Mouse (Mus musculus): ENCODE measurements around the gene Fxyd6. TPM values are rescaled to one million over a fixed set of nuclear protein-coding genes. Genes with fewer than 3 reads are reported as not detected.

Gene Fxyd6
- polyA plus RNA-seq, 1 experiment from 2014 or later: 45.4 TPM

- H3K27ac ChIP-seq: no peak overlapping the region
- H3K9ac ChIP-seq: no peak overlapping the region
- no peaks in the 10 kb centered on the region for H3K36me3 ChIP-seq
- no peaks in the 10 kb centered on the region for H3K9me3 ChIP-seq
- H3K4me1 ChIP-seq: no peaks in the 10 kb centered on the region
- H3K27me3 ChIP-seq: no peaks in the 10 kb centered on the region
- no peak overlapping the region for H3K4me2 ChIP-seq
- ATAC-seq (ENCODE audit: borderline replicate concordance, extremely low read depth, low FRiP score, low TSS enrichment): no peak
- H3K4me3 ChIP-seq: no peak overlapping the region
- 71% methylated on average over 2 of the region's 2 CpGs for WGBS
These were observed 14.8 kb upstream of the Fxyd6 start for GRCm38 (mm10) chr9:45355192-45355591.

- H3K36me3 ChIP-seq: no peaks in the 10 kb centered on the region
- ATAC-seq (ENCODE audit: borderline replicate concordance, extremely low read depth, low FRiP score, low TSS enrichment): no peak
These were observed 11.6 kb upstream of the Fxyd6 start for GRCm38 (mm10) chr9:45358356-45358755.

GRCm38 (mm10) chr9:45362051-45362461, 7.9 kb upstream of the Fxyd6 start:
- Histone ChIP-seq H3K27ac (no peak overlapping the region), H3K9ac (no peak overlapping the region)
- 15% methylated on average over 2 of the region's 2 CpGs for WGBS

More at GRCm38 (mm10) chr9:45358356-45358755, 11.6 kb upstream of the Fxyd6 start:
- no peak overlapping the region for H3K27ac ChIP-seq
- H3K27me3 ChIP-seq: no peaks in the 10 kb centered on the region
- H3K9me3 ChIP-seq: no peaks in the 10 kb centered on the region
- no peak overlapping the region for H3K4me2 ChIP-seq
- H3K4me3 ChIP-seq: no peak overlapping the region
- 0 out of 2 replicates have a peak, but pooled peaks cover 7% of the 10 kb centered on the region for H3K4me1 ChIP-seq
- 38% methylated on average over 7 of the region's 7 CpGs for WGBS
- no peak overlapping the region for H3K9ac ChIP-seq

GRCm38 (mm10) chr9:45363639-45364214, 6.3 kb upstream of the Fxyd6 start:
- H3K9ac ChIP-seq: no peak overlapping the region
- no peaks in the 10 kb centered on the region for H3K36me3 ChIP-seq
- H3K9me3 ChIP-seq: no peaks in the 10 kb centered on the region
- no peak for ATAC-seq (ENCODE audit: borderline replicate concordance, extremely low read depth, low FRiP score, low TSS enrichment)
- no peak overlapping the region for H3K4me2 ChIP-seq
- H3K4me1 ChIP-seq: 0 out of 2 replicates have a peak, but pooled peaks cover 7% of the 10 kb centered on the region
- 59% methylated on average over 7 of the region's 7 CpGs for WGBS
- H3K27ac ChIP-seq: no peak overlapping the region
- 0 out of 2 replicates have a peak, but pooled peaks cover 5% of the 10 kb centered on the region for H3K27me3 ChIP-seq
- H3K4me3 ChIP-seq: no peak overlapping the region

More at GRCm38 (mm10) chr9:45362051-45362461, 7.9 kb upstream of the Fxyd6 start:
- H3K27me3 ChIP-seq: no peaks in the 10 kb centered on the region
- H3K4me3 ChIP-seq: no peak overlapping the region
- no peaks in the 10 kb centered on the region for H3K36me3 ChIP-seq
- no peak overlapping the region for H3K4me2 ChIP-seq
- 0 out of 2 replicates have a peak, but pooled peaks cover 7% of the 10 kb centered on the region for H3K4me1 ChIP-seq
- H3K9me3 ChIP-seq: no peaks in the 10 kb centered on the region
- no peak for ATAC-seq (ENCODE audit: borderline replicate concordance, extremely low read depth, low FRiP score, low TSS enrichment)

GRCm38 (mm10) chr9:45367716-45368115, 2.3 kb upstream of the Fxyd6 start:
- Histone ChIP-seq H3K36me3 (no peaks in the 10 kb centered on the region), H3K4me3 (no peak overlapping the region), H3K9ac (no peak overlapping the region), H3K27ac (no peak overlapping the region), H3K4me1 (peaks cover 15% of the 10 kb centered on the region), H3K4me2 (no peak overlapping the region), H3K9me3 (no peaks in the 10 kb centered on the region), H3K27me3 (peaks cover 15% of the 10 kb centered on the region)
- no peak for ATAC-seq (ENCODE audit: borderline replicate concordance, extremely low read depth, low FRiP score, low TSS enrichment)
- 41% methylated on average over 8 of the region's 8 CpGs for WGBS

GRCm38 (mm10) chr9:45368341-45368901, 1.6 kb upstream of the Fxyd6 start:
- H3K9me3 ChIP-seq: no peaks in the 10 kb centered on the region
- no peaks in the 10 kb centered on the region for H3K36me3 ChIP-seq
- 31% methylated on average over 5 of the region's 5 CpGs for WGBS
- H3K27me3 ChIP-seq: peaks cover 15% of the 10 kb centered on the region
- H3K9ac ChIP-seq: no peak overlapping the region
- H3K4me2 ChIP-seq: no peak overlapping the region
- no peak overlapping the region for H3K4me3 ChIP-seq
- ATAC-seq (ENCODE audit: borderline replicate concordance, extremely low read depth, low FRiP score, low TSS enrichment): no peak
- peaks cover 15% of the 10 kb centered on the region for H3K4me1 ChIP-seq
- no peak overlapping the region for H3K27ac ChIP-seq

GRCm38 (mm10) chr9:45370616-45371336, 791 bp downstream of the Fxyd6 start:
- no peak overlapping the region for H3K27ac ChIP-seq
- ATAC-seq (ENCODE audit: borderline replicate concordance, extremely low read depth, low FRiP score, low TSS enrichment): no peak

GRCm38 (mm10) chr9:45371337-45371707, 1.3 kb downstream of the Fxyd6 start:
- Histone ChIP-seq H3K36me3 (no peaks in the 10 kb centered on the region), H3K4me3 (peak overlapping the region; percentile 57), H3K4me2 (peak overlapping the region; percentile 95), H3K4me1 (peaks cover 15% of the 10 kb centered on the region), H3K27ac (no peak overlapping the region), H3K27me3 (peaks cover 15% of the 10 kb centered on the region), H3K9me3 (no peaks in the 10 kb centered on the region), H3K9ac (no peak overlapping the region)
- 26% methylated on average over 2 of the region's 2 CpGs for WGBS
- no peak for ATAC-seq (ENCODE audit: borderline replicate concordance, extremely low read depth, low FRiP score, low TSS enrichment)

More at GRCm38 (mm10) chr9:45370616-45371336, 791 bp downstream of the Fxyd6 start:
- H3K4me1 ChIP-seq: peaks cover 15% of the 10 kb centered on the region
- H3K36me3 ChIP-seq: no peaks in the 10 kb centered on the region
- peak overlapping the region; percentile 95 for H3K4me2 ChIP-seq
- 4% methylated on average over 25 of the region's 25 CpGs for WGBS
- no peaks in the 10 kb centered on the region for H3K9me3 ChIP-seq
- H3K9ac ChIP-seq: peak overlapping the region; percentile 50
- peak overlapping the region; percentile 57 for H3K4me3 ChIP-seq
- H3K27me3 ChIP-seq: peaks cover 15% of the 10 kb centered on the region

- no peaks in the 10 kb centered on the region for H3K9me3 ChIP-seq
- ATAC-seq (ENCODE audit: borderline replicate concordance, extremely low read depth, low FRiP score, low TSS enrichment): no peak
- H3K4me3 ChIP-seq: no peak overlapping the region
- H3K27ac ChIP-seq: no peak overlapping the region
- H3K4me2 ChIP-seq: no peak overlapping the region
- WGBS: 51% methylated on average over 3 of the region's 3 CpGs
- H3K9ac ChIP-seq: no peak overlapping the region
- H3K4me1 ChIP-seq: peaks cover 15% of the 10 kb centered on the region
- no peaks in the 10 kb centered on the region for H3K36me3 ChIP-seq
- peaks cover 10% of the 10 kb centered on the region for H3K27me3 ChIP-seq
These were observed 3.9 kb downstream of the Fxyd6 start for GRCm38 (mm10) chr9:45373896-45374295.

GRCm38 (mm10) chr9:45374988-45375502, 5.1 kb downstream of the Fxyd6 start:
- ATAC-seq (ENCODE audit: borderline replicate concordance, extremely low read depth, low FRiP score, low TSS enrichment): no peak
- H3K27me3 ChIP-seq: peaks cover 1% of the 10 kb centered on the region
- no peak overlapping the region for H3K4me3 ChIP-seq
- H3K9ac ChIP-seq: no peak overlapping the region
- H3K4me2 ChIP-seq: no peak overlapping the region
- no peaks in the 10 kb centered on the region for H3K9me3 ChIP-seq
- peaks cover 12% of the 10 kb centered on the region for H3K4me1 ChIP-seq
- no peak overlapping the region for H3K27ac ChIP-seq
- H3K36me3 ChIP-seq: no peaks in the 10 kb centered on the region
- WGBS: 88% methylated on average over 6 of the region's 6 CpGs

- Histone ChIP-seq H3K27ac (no peak overlapping the region), H3K4me3 (no peak overlapping the region), H3K4me2 (no peak overlapping the region), H3K36me3 (no peaks in the 10 kb centered on the region), H3K4me1 (no peaks in the 10 kb centered on the region), H3K27me3 (no peaks in the 10 kb centered on the region), H3K9ac (no peak overlapping the region), H3K9me3 (no peaks in the 10 kb centered on the region)
- ATAC-seq (ENCODE audit: borderline replicate concordance, extremely low read depth, low FRiP score, low TSS enrichment): no peak
- WGBS: 46% methylated on average over 4 of the region's 4 CpGs
These were observed 6.4 kb downstream of the Fxyd6 start for GRCm38 (mm10) chr9:45376427-45376826.

- ATAC-seq (ENCODE audit: borderline replicate concordance, extremely low read depth, low FRiP score, low TSS enrichment): no peak
- H3K27ac ChIP-seq: no peak overlapping the region
- H3K4me1 ChIP-seq: no peaks in the 10 kb centered on the region
- 61% methylated on average over 2 of the region's 2 CpGs for WGBS
- H3K4me3 ChIP-seq: no peak overlapping the region
- no peaks in the 10 kb centered on the region for H3K36me3 ChIP-seq
- H3K9ac ChIP-seq: no peak overlapping the region
- no peaks in the 10 kb centered on the region for H3K27me3 ChIP-seq
- no peak overlapping the region for H3K4me2 ChIP-seq
- no peaks in the 10 kb centered on the region for H3K9me3 ChIP-seq
These were observed 6.9 kb downstream of the Fxyd6 start for GRCm38 (mm10) chr9:45376883-45377282.

Data from lung, embryonic 15.5 days (tissue).